Mouse (Mus musculus): ENCODE results near the gene Cadps.

Gene Cadps

DNA sequence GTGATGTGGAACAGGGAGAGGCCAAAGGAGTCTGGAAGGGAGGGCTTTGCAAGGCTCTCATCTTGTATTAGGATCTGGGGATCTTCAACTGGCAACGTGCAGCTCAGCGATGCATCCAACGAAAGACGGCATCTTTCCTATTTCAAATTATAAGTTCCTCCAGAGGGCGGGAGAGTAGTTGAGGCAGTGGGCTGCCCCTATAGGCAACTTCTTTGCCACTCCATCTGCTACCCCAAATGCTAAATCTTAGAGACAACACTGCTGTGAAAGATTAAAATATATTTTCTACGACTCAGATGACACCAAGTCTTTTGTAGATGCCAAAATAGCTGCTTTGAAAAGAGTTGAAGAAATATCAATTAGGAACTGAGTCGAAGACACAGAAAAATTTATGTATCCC, 315.9 kb downstream of the Cadps start:
- no peak for DNase-seq (ENCODE audit: low read depth, low spot score)

DNA sequence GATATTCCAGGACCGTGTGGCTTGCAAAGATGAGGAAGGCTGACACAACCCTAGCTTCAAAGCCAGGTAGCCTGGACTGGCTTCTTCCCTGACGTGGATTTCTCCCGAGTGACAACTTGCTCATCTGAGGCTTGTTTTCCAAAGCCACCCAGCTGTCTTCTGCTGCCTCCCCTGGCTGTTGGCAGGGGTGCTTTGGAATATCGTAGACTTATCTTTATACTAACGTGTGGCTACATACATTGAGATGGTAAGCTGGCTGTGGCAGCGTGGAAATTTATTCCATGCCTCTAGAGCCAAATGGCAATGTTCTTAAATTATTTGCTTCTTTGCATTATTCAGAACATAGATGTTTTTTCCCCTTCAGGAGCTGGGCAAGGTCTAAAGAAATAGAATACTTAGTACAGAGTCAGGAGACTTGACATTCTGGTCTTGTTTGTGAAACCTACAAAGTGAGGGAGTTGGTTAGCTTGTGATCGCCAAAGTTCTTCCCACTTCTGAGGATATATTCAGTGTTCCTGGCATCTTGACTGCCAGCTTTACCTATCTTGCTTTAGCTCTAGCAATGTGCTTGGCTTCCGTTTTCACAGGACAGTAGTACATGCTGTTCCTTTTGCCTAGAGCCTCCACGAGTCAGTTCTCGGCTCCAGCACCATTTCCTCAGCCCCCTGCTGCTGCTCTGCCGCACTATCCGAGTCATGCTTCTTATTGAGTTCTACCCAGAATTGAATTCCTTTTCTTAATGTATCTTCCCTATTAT, 318.5 kb downstream of the Cadps start:
- no peak for DNase-seq (ENCODE audit: low read depth, low spot score)

DNA sequence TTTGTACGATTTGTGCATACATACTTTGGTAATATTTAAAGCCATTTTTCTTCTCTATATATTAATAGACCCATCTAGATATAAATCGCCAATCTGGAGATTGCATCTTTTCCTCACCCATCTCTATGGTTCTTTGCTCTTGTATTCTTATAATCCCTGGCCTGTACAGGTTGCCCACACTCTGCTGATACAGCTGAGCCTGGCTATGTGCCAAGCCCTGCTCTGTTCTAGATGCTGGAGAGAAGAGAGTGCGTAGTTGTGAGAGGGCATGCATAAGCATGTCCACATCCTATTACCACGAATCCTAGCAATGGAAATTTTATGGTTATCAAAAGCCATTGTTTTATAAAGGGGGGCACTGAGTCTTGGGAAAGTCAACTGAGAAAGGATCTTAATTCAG, 360.7 kb downstream of the Cadps start:
- no peak for DNase-seq (ENCODE audit: low read depth, low spot score)

DNA sequence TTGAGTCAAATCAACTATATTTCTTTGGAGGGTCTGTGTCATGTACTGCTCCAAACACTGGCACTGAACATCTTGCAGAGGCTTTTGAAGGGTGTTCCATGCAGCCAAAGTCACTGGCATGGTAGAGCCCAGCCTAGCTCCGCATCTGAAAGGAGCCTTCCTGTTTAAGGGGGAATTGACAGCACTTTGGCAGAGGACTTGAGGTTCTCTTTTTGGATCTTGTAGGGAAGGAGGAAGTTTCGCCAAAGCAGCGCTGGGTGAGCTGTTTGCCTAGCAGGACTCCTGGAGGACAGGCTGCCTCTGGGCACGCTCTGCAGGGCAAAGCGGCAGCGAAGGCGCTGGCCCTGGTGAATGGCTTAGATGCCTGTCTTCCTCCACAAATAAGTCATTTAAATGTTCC, 363.2 kb downstream of the Cadps start:
- no peak for DNase-seq (ENCODE audit: low read depth, low spot score)

DNA sequence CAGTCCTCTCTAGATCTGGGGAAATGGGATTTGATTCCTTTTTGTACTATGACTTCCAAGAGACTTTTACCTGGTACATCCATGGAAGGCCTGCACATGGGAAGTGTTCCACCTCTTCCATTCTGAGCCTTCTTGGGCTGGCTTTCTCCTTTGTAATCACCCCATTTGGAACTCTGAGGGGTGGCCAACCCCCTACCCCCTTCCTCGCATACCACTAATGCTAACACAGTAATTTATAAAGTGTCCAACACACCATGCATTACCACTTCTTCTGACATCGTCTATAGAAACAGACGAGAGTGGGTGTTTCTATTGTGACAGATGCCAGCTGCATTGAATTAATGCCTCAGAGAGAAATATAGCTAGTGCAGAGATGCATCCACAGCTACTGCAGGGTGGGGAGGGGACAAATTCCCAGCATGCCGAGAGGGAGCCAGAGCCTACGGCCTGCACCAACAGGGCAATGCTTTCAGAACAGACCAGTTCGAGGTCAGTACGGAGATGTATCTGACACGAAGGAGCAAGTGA, 367.8 kb downstream of the Cadps start:
- no peak for DNase-seq (ENCODE audit: low read depth, low spot score)

DNA sequence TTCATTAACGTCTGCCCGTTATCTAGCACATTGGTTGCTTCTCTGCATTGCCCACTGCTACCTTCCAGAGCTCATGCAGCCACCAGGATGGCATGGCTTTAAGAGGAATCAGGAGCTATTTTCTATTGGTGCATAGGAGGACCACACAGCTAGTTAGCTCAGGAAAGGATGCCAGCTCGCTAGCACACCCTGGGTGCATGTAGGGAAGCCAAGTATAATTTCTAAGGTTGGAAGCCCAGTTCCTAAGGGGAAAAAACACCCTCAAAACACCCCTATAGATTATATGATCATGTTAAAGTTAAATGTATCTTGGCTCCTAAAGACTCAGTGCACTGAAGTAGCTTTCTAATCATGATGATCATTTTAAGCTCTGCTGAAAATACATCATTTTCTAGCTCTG, 372.1 kb downstream of the Cadps start:
- no peak for DNase-seq (ENCODE audit: low read depth, low spot score)

DNA sequence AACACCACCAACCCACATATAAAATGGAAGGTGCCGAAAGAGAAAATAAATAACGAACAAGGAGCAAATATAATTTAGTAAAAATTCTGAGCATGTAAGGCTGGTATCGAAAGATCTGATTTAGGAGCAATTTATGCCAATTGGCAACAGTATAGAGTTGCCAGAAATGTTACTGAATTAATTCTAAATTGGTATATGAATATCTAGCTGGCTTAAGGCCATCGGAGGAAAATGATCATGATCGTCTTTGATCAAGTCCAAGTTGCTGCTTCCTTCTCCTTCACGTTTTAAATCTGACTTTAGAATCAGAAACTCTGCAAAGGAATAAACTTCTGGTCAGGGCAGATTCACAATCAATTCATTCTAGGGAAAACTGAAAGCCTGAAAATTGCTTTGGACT, 374.0 kb downstream of the Cadps start:
- DNase-seq (ENCODE audit: low read depth, low spot score): no peak

DNA sequence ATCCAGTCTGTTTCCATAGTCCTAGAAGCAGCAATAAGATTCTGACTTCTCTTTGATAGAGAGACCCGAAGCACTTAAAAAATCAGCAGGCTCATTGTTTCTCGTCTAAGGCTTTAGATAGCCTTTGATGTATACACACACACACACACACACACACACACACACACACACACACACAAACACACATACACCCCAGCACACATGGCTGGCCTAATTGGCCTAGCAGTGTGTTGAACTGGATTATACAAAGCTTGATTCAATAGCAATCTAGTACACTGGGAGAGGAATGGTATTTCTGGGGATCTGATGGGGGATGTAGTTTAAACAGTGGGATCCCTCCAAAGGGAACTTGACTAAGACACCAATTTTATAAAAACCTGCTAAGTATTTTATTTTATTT, 381.9 kb downstream of the Cadps start:
- no peak for DNase-seq (ENCODE audit: low read depth, low spot score)

DNA sequence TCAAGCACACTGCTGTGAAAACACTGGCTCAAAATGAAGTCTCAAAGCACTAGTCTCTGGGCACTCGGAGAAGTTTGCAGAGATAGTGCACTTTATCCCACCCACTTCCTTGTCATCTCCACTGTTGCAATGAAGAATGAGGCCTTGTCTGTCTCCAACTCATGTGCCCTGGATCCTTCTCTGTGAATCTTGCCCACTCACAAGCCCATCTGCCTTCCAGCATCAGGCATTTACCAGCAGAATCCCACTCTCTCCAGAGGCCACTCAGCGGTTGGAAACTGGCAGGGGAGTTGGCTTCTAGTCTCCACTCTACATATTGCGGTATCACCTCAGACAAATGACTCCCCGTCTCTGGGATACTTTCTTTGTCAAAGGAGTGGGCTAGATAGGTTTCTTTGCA, 384.9 kb downstream of the Cadps start:
- DNase-seq (ENCODE audit: low read depth, low spot score): no peak

DNA sequence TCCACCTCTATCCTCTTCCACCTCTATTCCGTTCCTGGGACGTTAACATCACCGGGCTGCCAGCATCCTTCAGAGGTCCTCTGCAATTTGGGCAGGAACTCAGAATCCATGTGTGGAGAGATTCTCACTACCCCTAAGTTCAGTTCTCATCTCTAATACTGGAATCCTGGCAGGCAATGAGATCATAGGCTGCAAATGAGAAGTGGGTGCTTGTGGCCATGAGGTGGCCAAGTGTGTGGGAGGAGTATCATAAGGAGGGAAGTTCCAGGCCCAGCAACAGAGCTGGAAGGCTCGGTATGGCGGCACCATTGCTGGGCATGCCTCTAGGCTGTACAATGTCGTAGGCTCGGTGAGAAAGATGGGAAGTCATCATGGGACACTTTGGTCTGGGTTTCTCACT, 385.5 kb downstream of the Cadps start:
- no peak for DNase-seq (ENCODE audit: low read depth, low spot score)

DNA sequence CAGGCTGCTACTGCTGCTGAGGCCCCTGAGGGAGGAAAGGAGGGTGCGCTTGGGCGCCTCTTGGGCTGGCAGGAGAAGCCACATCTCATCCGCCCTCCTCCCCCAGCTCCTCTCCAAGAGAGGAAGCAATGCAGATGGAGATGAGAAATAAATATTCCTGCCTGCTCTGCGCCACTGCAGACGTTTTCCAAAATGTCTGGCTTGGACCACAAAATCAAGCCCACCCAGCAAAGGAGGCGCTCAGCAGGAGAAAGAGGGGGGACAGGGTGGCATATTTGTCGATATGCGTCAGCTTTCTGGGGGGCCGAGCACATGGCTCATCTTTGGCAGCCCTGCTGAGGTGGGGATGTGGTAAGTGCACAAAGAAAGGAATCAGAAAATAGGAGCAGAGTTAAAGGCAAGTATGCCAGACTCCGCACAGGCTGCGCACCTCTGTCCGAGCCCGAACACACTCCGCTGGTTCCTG, 385.9 kb downstream of the Cadps start:
- DNase-seq (ENCODE audit: low read depth, low spot score): no peak

DNA sequence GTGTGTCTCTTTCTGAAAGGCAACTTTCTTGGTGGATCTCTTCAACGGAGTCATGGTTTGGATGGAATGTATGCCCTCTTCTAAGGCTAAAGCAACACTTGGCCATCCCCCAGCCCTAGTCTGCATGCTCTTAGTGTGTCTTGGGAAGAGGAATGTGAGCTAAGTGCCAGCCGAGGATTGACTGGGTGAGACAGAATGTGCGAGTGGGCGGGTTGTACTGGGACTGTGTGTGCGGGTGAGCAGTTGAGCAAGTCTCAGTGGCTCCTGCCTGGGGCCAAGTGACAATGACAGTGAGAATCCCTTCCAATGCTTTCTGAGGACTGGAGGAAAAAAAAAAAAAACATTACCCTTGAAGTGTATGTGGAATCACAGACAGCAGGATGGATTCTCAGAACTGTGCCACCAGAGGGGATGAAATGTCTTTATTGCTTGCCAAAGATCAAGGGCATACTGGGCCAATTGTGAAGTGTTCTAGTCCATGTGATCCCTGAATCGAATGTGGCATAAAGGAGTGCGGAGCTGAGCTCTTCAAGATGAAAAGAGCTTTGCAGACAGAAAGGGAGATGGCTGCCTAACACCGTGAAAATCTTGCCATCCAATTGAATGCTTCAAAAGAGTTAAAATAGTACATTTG, 394.7 kb downstream of the Cadps start:
- no peak for DNase-seq (ENCODE audit: low read depth, low spot score)

DNA sequence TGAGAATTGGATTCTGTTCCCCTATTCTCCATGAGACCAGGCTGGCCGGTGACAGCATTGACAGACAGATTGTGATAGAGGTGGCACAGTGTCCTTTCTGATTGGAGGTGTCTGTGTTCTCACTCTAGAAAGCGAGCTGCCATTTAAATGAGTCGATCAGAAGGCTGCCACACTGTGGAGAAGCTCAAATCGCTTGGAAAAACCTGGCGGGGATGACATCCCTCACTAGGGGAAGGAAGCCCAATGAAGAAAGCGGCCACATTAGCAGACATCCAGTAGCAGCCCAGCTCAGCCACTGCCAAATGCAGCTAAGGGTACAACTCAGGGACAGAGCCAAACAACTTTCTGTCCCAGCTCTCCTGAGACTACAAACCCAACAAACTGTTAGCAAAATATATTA, 397.6 kb downstream of the Cadps start:
- no peak for DNase-seq (ENCODE audit: low read depth, low spot score)

DNA sequence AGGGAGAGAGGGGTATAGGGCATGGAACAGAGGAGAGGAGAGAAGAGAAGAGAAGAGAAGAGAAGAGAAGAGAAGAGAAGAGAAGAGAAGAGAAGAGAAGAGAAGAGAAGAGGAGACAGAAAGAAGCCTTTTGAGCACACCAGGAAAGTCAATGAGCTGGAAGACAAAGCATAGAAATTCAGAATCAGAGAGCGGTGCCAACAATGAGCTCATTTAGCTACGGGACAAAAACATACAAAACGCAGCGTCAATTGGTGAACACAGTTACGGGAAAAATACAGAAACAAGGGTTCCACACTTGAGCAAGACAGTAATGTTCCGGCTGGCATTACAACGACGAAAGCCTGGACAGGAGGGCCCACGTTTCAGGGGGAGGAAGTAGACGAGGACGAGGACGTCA, 412.6 kb downstream of the Cadps start:
- DNase-seq (ENCODE audit: low read depth, low spot score): no peak

DNA sequence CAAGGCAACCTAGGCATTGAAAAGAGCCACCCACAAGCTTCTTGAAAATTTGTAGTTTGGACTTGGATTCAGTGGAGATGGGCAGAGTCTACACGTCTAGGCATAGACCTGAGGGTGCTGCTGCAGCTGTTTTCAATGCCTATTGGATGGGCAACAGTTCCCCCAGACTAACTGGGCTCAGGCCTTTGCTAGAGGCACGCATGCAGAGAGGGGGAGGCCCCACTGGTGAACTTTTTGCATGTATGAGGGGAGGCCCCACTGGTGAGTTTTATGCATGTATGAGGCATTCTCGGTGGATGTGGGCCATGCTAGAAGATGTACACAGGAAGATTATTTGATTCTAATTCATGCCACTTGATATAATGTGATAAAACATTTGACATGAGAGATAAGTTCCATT, 413.1 kb downstream of the Cadps start:
- DNase-seq (ENCODE audit: low read depth, low spot score): no peak

DNA sequence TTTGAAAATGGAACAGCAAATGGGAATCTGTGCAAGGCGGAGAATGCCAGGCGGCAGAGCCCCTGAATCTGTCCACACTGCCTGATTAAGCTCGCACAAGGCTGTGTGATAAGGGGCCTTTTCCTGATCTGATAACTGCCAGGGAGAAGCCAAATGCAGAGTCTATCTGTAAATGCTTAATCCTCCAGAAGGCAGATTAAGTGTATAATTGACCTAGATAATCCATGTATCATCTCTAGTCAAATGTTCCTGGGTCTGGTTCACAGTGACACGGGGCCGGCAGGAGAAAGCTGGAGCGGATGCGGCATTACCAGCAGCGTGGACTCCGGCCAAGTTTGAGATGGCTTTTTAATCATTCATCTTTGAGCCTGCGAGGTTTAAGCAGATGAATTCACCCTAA, 416.3 kb downstream of the Cadps start:
- DNase-seq (ENCODE audit: low read depth, low spot score): no peak

DNA sequence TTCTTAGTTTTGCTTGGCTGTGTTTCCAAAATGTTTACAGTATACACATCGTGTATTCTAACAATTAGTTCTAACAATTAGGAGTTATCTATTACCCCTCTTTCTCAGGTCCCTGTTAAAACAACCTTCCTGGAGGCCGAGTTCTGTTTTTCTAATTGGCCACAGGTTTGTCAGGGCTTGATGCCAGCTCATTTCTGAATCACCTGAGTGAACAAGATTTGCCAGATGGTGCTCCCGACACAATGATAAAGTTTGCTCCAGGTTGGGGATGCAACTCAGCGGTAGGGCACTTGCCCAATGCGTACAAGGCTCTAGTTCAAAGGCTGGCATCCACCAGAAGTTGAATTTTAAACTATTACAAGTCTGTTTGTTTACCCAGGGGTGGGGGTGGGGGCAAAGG, 417.7 kb downstream of the Cadps start:
- no peak for DNase-seq (ENCODE audit: low read depth, low spot score)

DNA sequence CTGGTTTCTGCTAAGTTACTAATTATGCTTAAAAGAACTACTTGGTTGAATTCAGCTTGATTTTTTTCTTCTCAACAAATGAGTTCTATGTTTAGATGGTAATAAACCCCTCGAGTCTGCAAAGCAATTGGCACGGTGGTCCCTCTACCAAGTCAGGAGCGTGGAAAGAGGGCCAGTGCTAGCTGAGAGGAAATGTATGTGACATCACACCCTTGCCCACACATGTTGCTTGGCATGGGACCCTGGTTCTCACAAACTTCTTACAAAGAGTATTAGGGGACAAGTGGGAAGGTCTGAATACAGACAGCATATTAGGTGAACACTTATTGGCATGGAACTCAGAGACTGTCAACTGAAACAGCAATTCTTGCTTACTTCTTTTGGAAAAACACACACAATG, 418.2 kb downstream of the Cadps start:
- no peak for DNase-seq (ENCODE audit: low read depth, low spot score)

DNA sequence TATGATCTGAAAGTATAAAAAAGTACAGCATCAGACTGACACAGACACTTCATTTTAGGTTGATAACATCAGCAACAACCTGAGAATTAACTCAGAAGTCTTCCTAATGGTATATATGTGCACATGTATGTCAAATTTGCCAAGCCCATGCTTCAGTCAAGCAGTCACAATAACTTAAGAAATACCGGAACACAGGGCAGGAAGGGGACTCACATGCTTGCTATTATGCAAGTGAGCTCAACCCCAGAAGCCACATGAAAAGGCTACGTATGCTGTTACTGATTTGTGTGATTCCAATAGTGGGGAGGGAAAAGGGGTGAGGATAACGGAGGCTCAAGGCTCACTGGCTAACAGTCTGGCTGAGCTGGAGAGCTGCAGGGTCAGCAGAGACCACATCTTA, 418.8 kb downstream of the Cadps start:
- no peak for DNase-seq (ENCODE audit: low read depth, low spot score)

DNA sequence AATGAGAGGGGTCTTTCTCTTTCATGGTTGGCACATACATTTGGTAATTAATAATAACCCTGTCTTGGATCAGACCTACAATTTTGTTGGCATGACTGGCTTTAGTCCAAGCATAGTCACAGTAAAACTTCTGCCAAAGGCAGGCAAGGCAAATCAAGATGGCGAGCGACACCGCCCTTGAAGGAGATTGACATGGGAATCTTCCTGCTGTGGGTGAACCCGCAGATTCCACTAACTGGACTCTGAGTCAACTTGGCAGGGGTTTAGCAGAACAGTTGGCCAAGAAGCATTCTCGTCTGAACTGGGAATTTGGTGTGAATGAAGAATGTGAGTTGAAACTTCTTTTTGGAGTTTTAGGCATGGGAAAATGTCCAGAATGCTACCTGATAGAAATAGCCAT, 422.8 kb downstream of the Cadps start:
- DNase-seq (ENCODE audit: low read depth, low spot score): no peak

DNA sequence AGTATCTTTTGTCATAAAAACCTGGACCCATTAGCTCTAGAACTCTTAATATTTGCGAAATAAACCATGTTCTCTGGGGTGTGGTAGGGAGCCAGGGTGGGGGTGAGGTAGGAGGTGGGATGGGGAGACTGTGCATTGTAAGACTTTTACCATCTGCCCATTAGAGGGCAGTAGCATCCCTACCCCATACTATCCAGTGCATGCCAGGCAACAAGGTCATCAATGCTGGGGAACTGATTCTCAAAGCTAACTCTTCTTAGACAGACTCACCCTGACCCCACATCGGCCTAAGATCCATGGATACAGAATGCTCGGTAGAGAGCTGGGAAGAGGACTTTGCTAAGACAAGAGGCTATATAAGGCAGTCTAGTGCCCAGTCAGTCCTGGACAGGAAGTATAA, 425.3 kb downstream of the Cadps start:
- DNase-seq (ENCODE audit: low read depth, low spot score): no peak

DNA sequence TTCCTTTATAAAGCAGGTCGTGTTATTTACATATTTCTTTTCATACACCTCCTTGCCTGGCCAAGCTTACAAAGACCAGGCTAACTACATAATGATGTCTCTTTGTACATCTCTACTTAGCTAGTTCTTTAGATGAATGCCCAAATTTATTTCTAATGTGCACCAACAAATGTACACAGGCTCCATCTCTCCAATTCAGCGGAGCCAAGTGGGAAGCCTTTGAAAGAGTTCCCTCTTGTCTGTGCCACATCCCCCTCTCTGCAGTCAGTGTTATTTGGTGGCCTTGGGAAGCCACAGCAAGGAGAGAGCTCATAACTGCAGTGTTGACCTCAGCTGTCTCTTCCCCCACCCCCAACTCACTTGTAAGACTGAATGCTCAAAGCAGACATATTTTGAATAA, 428.6 kb downstream of the Cadps start:
- DNase-seq (ENCODE audit: low read depth, low spot score): no peak

DNA sequence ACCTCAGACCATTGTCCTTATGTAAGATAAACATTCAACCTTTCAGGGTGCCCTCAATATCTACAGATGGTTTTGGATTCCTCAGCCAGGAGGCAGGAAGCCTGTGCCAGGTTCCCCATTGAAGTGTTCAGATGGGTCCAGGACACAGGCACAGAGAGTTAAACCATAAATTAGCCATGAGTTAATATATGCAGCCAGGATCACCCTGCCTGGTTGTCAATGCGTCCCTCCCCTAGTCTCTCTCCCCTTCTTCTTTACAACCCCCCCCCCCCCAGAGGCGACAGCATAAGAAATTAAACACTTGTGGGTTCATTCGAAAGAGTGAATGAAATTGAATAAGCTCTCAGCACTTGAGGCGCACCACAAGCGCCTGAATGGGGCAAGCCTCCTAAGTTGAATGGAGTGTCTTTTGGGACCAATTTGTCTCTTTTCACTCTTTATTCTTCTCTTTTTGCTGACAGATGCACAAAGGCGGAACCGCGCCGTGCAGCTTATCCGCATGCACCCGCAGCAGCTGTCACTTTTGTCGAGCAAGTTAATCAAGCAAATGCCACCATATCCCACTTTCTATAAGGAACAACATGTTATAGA, 429.5 kb downstream of the Cadps start:
- DNase-seq (ENCODE audit: low read depth, low spot score): peak; percentile 49

All from embryo, embryonic 11.5 days (tissue).